ENCODE assay signal across 15 mouse cellular contexts in the genomic region with DNA sequence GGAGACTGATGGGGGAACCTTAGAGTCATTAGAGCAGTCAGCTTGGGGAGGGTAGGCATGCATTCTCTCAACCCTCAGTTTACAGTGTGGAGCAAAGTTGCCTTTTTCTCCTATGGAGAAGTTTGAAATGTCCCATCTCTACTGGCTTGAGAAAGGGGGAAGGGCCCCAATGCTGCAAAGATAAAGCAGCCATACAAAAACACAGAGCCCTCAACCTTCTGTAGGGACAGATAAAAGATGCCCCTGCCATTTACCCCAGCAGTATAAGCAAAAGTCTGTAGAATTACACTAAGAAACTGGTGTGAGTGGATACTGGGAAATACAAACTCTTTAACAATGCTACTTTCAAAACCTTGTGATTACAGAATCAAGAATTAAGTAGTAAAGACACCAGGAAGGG.
"Had no signal": no experiment of that assay in that cellular context is flagged by ENCODE, and none has a peak within 500 bp of the region (broad histone marks: within the 10 kb centered on the region; RNA-seq: fewer than 3 reads in every experiment).

No protein-coding gene starts in this region.

- DNase-seq: retina, postnatal 1 day; right cerebral cortex, adult 18-20 months; right cerebral cortex, postnatal 14 days; right cerebral cortex, postnatal 25 days; right cerebral cortex, postnatal 4 days; spleen, adult 18-20 months; thymus, adult 18-20 months; thymus, adult 2 months; thymus, postnatal 14 days; thymus, postnatal 25 days; thymus, postnatal 36 days; thymus, postnatal 4 days had no signal

- H3K36me3 ChIP-seq: neural tube, embryonic 15.5 days; stomach, embryonic 15.5 days had no signal

- H3K27ac ChIP-seq: neural tube, embryonic 15.5 days; stomach, embryonic 15.5 days; stomach, postnatal 0 days had no signal

- H3K4me2 ChIP-seq: neural tube, embryonic 15.5 days; stomach, embryonic 15.5 days had no signal

- H3K27me3 ChIP-seq: neural tube, embryonic 15.5 days; stomach, embryonic 15.5 days had no signal

- H3K9ac ChIP-seq: neural tube, embryonic 15.5 days; stomach, embryonic 15.5 days had no signal

- H3K4me3 ChIP-seq: neural tube, embryonic 15.5 days; stomach, embryonic 15.5 days had no signal

- H3K9me3 ChIP-seq: neural tube, embryonic 15.5 days; stomach, embryonic 15.5 days had no signal

- H3K4me1 ChIP-seq: neural tube, embryonic 15.5 days; stomach, embryonic 15.5 days had no signal
